Mouse (Mus musculus) heart, adult 2 months (tissue): ENCODE measurements around the gene Clec12b. TPM values are rescaled to one million over a fixed set of nuclear protein-coding genes. Genes with fewer than 3 reads are reported as not detected.

Source experiments
- DNase-seq, 2 experiments: peaks; one replicate each; pipeline ENCODE4 v3.0.0; 2021
- H3K27ac ChIP-seq: fragments of 200-600 bp; 2 replicates; pipeline ENCODE4 v1.8.1; 2022
- H3K27me3 ChIP-seq: fragments of 200-500 bp; 2 replicates; pipeline ENCODE4 v1.6.1; 2012; ENCODE audit warnings: mild to moderate bottlenecking, low read length, inconsistent platforms, mixed read lengths; ENCODE audit not compliant: control insufficient read depth, insufficient read depth
- H3K36me3 ChIP-seq: fragments of 200-500 bp; 2 replicates; pipeline ENCODE4 v1.6.1; 2012; ENCODE audit warnings: low read length, inconsistent platforms; ENCODE audit not compliant: control insufficient read depth, insufficient read depth
- H3K4me1 ChIP-seq: fragments of 200-500 bp; 2 replicates; pipeline ENCODE4 v1.6.1; 2011; ENCODE audit warnings: low read length; ENCODE audit not compliant: control insufficient read depth, insufficient read depth
- H3K4me3 ChIP-seq: fragments of 200-600 bp; 2 replicates; pipeline ENCODE4 v1.8.1; 2022
- H3K79me2 ChIP-seq: fragments of 200-500 bp; replicated peaks from 2 replicates; pipeline ENCODE4 v1.6.1; 2012; ENCODE audit warnings: mild to moderate bottlenecking, inconsistent platforms, low read length, moderate library complexity, mixed read lengths; ENCODE audit not compliant: control insufficient read depth, insufficient read depth
- H3K9ac ChIP-seq: fragments of 200-500 bp; 2 replicates; pipeline ENCODE4 v1.6.1; 2012; ENCODE audit warnings: low read depth, mild to moderate bottlenecking, control low read depth, inconsistent platforms, low read length, mixed read lengths
- CTCF ChIP-seq: fragments of 200-600 bp; IDR thresholded peaks from 2 replicates; pipeline ENCODE4 v1.8.1; 2022; ENCODE audit warnings: antibody characterized with exemption, mild to moderate bottlenecking, moderate library complexity
- EP300 ChIP-seq: fragments of 200-500 bp; IDR thresholded peaks from 2 replicates; pipeline ENCODE4 v1.6.1; 2011; ENCODE audit warnings: low read depth, low read length, control low read depth; ENCODE audit not compliant: insufficient read depth
- POLR2A ChIP-seq: fragments of 200-500 bp; IDR thresholded peaks from 2 replicates; pipeline ENCODE4 v1.6.1; 2011; ENCODE audit warnings: mild to moderate bottlenecking, low read depth, low read length, control low read depth; ENCODE audit not compliant: insufficient read depth
- WGBS: fragments of 180-500 bp; shearing (Covaris S2); methylation state at CpG from one replicate; pipeline ENCODE4 v1.1.7; 2018; 5-methylcytosine and 5-hydroxymethylcytosine counted together
- intact Hi-C: fragments of 180-260 bp; cut with DNase I; formaldehyde crosslinking; loops from one replicate; pipeline ENCODE4 v1.15.1; 2025
- polyA plus RNA-seq: library from polyadenylated mRNA; depleted of rRNA; stranded (reverse); fragments of >200 nt; gene quantifications from 2 replicates; pipeline ENCODE4 v1.2.3, GENCODE M21; 2012; rRNA removed
- total RNA-seq, 2 experiments: library from RNA; stranded (reverse); gene quantifications; 2 replicates each; pipeline ENCODE4 v1.2.3; 2021

Gene Clec12b
- total and polyA plus RNA-seq, 3 experiments: 0.16 to 0.70 (median 0.23) TPM

DNA sequence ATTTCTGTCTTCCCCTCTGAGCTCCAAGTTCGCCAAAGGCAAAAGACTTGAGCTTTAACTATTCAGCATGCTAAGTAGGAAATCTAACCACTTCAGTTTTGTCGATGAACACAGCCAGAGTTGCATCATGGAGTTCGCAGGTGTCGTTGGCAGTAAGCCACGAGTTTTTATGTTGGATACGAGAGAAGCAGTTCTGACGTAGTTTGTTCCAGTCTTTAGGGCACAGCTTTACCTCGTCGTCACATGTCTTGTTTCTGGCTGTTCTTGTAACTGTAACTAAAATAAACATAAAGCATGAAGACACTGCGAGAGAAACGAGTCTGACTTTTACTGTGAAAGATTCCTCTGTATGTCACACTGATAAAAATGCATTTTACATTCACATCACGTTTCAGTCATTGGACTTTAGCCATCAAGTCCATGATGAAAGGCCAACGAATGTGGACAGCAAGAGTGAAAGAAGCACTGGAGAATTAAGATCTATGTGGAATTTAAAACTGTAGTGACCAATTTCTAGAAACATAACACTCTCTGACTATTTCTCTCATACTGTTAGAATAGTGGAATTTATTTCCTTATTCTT, 59.0 kb downstream of the Clec12b start:
- TF ChIP-seq CTCF: no peak
- no peak for TF ChIP-seq POLR2A
- TF ChIP-seq EP300: no peak
- DNase-seq: no peak
- Histone ChIP-seq H3K9ac (no peak overlapping the region), H3K27me3 (no peaks in the 10 kb centered on the region), H3K79me2 (no peaks in the 10 kb centered on the region), H3K4me3 (no peak overlapping the region), H3K27ac (no peak overlapping the region), H3K36me3 (no peaks in the 10 kb centered on the region), H3K4me1 (no peaks in the 10 kb centered on the region)
- intact Hi-C loops: no loop called here
- WGBS: 35% methylated on average over 13 of the region's 13 CpGs

- Histone ChIP-seq H3K4me1 (no peaks in the 10 kb centered on the region), H3K79me2 (no peaks in the 10 kb centered on the region), H3K9ac (no peak overlapping the region), H3K36me3 (no peaks in the 10 kb centered on the region), H3K27ac (no peak overlapping the region), H3K4me3 (no peak overlapping the region), H3K27me3 (no peaks in the 10 kb centered on the region)
- intact Hi-C loops: no loop called here
- no peak for DNase-seq
- TF ChIP-seq POLR2A: no peak
- TF ChIP-seq EP300: no peak
- no peak for TF ChIP-seq CTCF
- 59% methylated on average over 1 of the region's 1 CpGs for WGBS
Observed at GRCm38 (mm10) chr6:129326016-129326415, 59.7 kb downstream of the Clec12b start.

Other genes with a start within 250 kb of the Clec12b start
- gene Clec2d, start 205.3 kb downstream of the Clec12b start, total RNA-seq: 10 to 100 TPM; 28.7 to 40.7 TPM
- gene Clec2d, start 205.3 kb downstream of the Clec12b start, polyA plus RNA-seq: 32.4 and 47.0 TPM in 2 replicates
- under 1 TPM; 0.26 to 0.48 TPM for gene Cd69, start 110.4 kb downstream of the Clec12b start, total RNA-seq
- 0.20 and 0.49 TPM in 2 replicates for gene Cd69, start 110.4 kb downstream of the Clec12b start, polyA plus RNA-seq
- not detected for gene 4922502D21Rik, start 54.1 kb downstream of the Clec12b start, total RNA-seq
- 0.33 and 0.38 TPM in 2 replicates for gene 4922502D21Rik, start 54.1 kb downstream of the Clec12b start, polyA plus RNA-seq
- under 1 TPM; 0.63 to 0.73 TPM for gene Clec12a, start 43.2 kb downstream of the Clec12b start, total RNA-seq
- 0.80 and 1.6 TPM in 2 replicates for gene Clec12a, start 43.2 kb downstream of the Clec12b start, polyA plus RNA-seq
- 1 to 10 TPM; 1.5 to 5.7 TPM for gene Clec1b, start 11.4 kb upstream of the Clec12b start, total RNA-seq
- gene Clec1b, start 11.4 kb upstream of the Clec12b start, polyA plus RNA-seq: 1.7 and 2.8 TPM in 2 replicates
- under 1 TPM in 1 of 2 experiments, not detected in 1; 0.14 TPM for gene Clec9a, start 23.0 kb upstream of the Clec12b start, total RNA-seq
- gene Clec9a, start 23.0 kb upstream of the Clec12b start, polyA plus RNA-seq: 0.68 and 1.4 TPM in 2 replicates
- 10 to 100 TPM; 10.6 to 12.4 TPM for gene Clec1a, start 66.1 kb upstream of the Clec12b start, total RNA-seq
- gene Clec1a, start 66.1 kb upstream of the Clec12b start, polyA plus RNA-seq: 3.4 and 6.9 TPM in 2 replicates
- gene Olr1, start 121.3 kb upstream of the Clec12b start, total RNA-seq: under 1 TPM; 0.07 to 0.21 TPM
- 0.06 TPM in 2 replicates for gene Olr1, start 121.3 kb upstream of the Clec12b start, polyA plus RNA-seq
- not detected for gene Tmem52b, start 126.7 kb upstream of the Clec12b start, total RNA-seq
- gene Tmem52b, start 126.7 kb upstream of the Clec12b start, polyA plus RNA-seq: not detected in 2 replicates
- gene Gabarapl1, start 147.3 kb upstream of the Clec12b start, total RNA-seq: 100 to 1,000 TPM; 118 to 166 TPM
- gene Gabarapl1, start 147.3 kb upstream of the Clec12b start, polyA plus RNA-seq: 63.7 and 73.3 TPM in 2 replicates
- gene Klre1, start 192.0 kb upstream of the Clec12b start, total RNA-seq: under 1 TPM in 1 of 2 experiments, not detected in 1; 0.14 TPM
- gene Klre1, start 192.0 kb upstream of the Clec12b start, polyA plus RNA-seq: 0.15 and 0.33 TPM in 2 replicates
- gene Klrd1, start 205.9 kb upstream of the Clec12b start, total RNA-seq: under 1 TPM in 1 of 2 experiments, not detected in 1; 0.48 TPM
- 0.64 TPM in 1 of 2 replicates, not detected in the other for gene Klrd1, start 205.9 kb upstream of the Clec12b start, polyA plus RNA-seq
- gene Klrk1, start 238.0 kb upstream of the Clec12b start, total RNA-seq: not detected
- gene Klrk1, start 238.0 kb upstream of the Clec12b start, polyA plus RNA-seq: 0.23 and 0.61 TPM in 2 replicates